Mouse (Mus musculus): ENCODE results near the gene Cd248. TPM values are rescaled to one million over a fixed set of nuclear protein-coding genes. Genes with fewer than 3 reads are reported as not detected.

Gene Cd248
- polyA plus RNA-seq, 1 experiment from 2014 or later, result 26.4 TPM

- 11% methylated on average over 17 of the region's 17 CpGs for WGBS
- Histone ChIP-seq H3K27ac (no peak overlapping the region), H3K9me3 (ENCODE audit: control insufficient read depth, low read length) (no peaks in the 10 kb centered on the region), H3K4me3 (replicated peaks; ENCODE audit: low read length) (no peak overlapping the region), H3K9ac (peak overlapping the region; percentile 10; the same call in 1 of the 2 replicates), H3K36me3 (replicated peaks; ENCODE audit: control insufficient read depth, insufficient read depth) (peaks cover 34% of the 10 kb centered on the region), H3K4me2 (replicated peaks) (no peak overlapping the region; the same call in 1 of the 2 replicates), H3K4me1 (replicated peaks; ENCODE audit: control insufficient read depth, insufficient read depth, low read length) (0 out of 2 replicates have a peak, but pooled peaks cover 8% of the 10 kb centered on the region), H3K27me3 (ENCODE audit: control insufficient read depth, insufficient read depth, low read length) (peaks cover 46% of the 10 kb centered on the region)
- DNase-seq (ENCODE audit: low spot score) (no peak), ATAC-seq (ENCODE audit: low FRiP score) (no peak)
These were observed 16.8 kb upstream of the Cd248 start for GRCm38 (mm10) chr19:5051031-5051430.

GRCm38 (mm10) chr19:5051515-5051914 is 16.4 kb upstream of the Cd248 start:
- WGBS, result 37% methylated on average over 3 of the region's 3 CpGs
- Histone ChIP-seq H3K4me1 (replicated peaks; ENCODE audit: control insufficient read depth, insufficient read depth, low read length) (0 out of 2 replicates have a peak, but pooled peaks cover 8% of the 10 kb centered on the region), H3K9me3 (ENCODE audit: control insufficient read depth, low read length) (no peaks in the 10 kb centered on the region), H3K4me3 (replicated peaks; ENCODE audit: low read length) (no peak overlapping the region), H3K4me2 (replicated peaks) (no peak overlapping the region), H3K9ac (peak overlapping the region; percentile 10; the same call in 1 of the 2 replicates), H3K27me3 (ENCODE audit: control insufficient read depth, insufficient read depth, low read length) (peaks cover 46% of the 10 kb centered on the region), H3K36me3 (replicated peaks; ENCODE audit: control insufficient read depth, insufficient read depth) (peaks cover 30% of the 10 kb centered on the region), H3K27ac (no peak overlapping the region)
- DNase-seq (ENCODE audit: low spot score) (no peak), ATAC-seq (ENCODE audit: low FRiP score) (no peak)

DNA sequence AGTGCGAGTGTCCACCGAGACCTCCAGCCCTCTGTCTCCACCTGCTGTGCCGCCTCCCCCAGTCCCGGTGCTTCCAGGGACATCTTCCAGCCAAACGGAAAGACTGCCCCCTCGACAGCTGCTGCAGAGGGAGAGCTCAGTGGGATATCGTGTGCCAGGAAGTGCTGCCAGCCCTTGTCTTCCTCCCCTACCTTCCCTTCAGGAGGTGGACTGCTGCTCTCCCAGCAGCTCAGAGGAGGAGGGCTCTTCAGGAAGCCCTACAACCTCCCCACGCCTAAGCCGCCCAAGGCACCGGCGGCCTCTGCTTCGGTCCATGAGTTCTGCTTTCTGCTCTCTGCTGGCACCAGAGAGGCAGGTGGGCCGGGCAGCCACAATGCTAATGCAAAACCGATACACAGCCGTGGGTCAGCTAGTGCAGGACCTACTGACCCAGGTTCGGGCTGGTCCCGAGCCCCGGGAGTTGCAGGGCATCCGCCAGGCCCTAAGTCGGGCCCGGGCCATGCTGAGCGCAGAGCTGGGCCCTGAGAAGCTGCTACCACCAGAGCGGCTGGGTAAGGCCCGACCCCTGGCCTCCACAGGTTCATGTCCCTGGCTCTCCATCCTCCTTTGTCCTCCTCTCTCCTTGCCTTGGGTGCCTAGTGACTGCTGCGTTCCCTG is 15.6 kb upstream of the Cd248 start:
- 25% methylated on average over 24 of the region's 25 CpGs for WGBS

GRCm38 (mm10) chr19:5052853-5053252 is 15.0 kb upstream of the Cd248 start:
- ATAC-seq (ENCODE audit: low FRiP score) (no peak), DNase-seq (ENCODE audit: low spot score) (no peak)
- Histone ChIP-seq H3K4me3 (replicated peaks; ENCODE audit: low read length) (no peak overlapping the region), H3K27ac (no peak overlapping the region), H3K4me1 (replicated peaks; ENCODE audit: control insufficient read depth, insufficient read depth, low read length) (0 out of 2 replicates have a peak, but pooled peaks cover 8% of the 10 kb centered on the region), H3K27me3 (ENCODE audit: control insufficient read depth, insufficient read depth, low read length) (peaks cover 46% of the 10 kb centered on the region), H3K4me2 (replicated peaks) (no peak overlapping the region), H3K9ac (no peak overlapping the region), H3K9me3 (ENCODE audit: control insufficient read depth, low read length) (no peaks in the 10 kb centered on the region), H3K36me3 (replicated peaks; ENCODE audit: control insufficient read depth, insufficient read depth) (peaks cover 16% of the 10 kb centered on the region)
- 60% methylated on average over 17 of the region's 17 CpGs for WGBS

More for the DNA sequence above, 15.6 kb upstream of the Cd248 start:
- ATAC-seq (ENCODE audit: low FRiP score) (no peak), DNase-seq (ENCODE audit: low spot score) (no peak)
- Histone ChIP-seq H3K4me1 (replicated peaks; ENCODE audit: control insufficient read depth, insufficient read depth, low read length) (0 out of 2 replicates have a peak, but pooled peaks cover 8% of the 10 kb centered on the region), H3K4me2 (replicated peaks) (no peak overlapping the region), H3K27ac (no peak overlapping the region), H3K27me3 (ENCODE audit: control insufficient read depth, insufficient read depth, low read length) (peaks cover 46% of the 10 kb centered on the region), H3K4me3 (replicated peaks; ENCODE audit: low read length) (no peak overlapping the region), H3K36me3 (replicated peaks; ENCODE audit: control insufficient read depth, insufficient read depth) (peaks cover 22% of the 10 kb centered on the region), H3K9ac (no peak overlapping the region), H3K9me3 (ENCODE audit: control insufficient read depth, low read length) (no peaks in the 10 kb centered on the region)

DNA sequence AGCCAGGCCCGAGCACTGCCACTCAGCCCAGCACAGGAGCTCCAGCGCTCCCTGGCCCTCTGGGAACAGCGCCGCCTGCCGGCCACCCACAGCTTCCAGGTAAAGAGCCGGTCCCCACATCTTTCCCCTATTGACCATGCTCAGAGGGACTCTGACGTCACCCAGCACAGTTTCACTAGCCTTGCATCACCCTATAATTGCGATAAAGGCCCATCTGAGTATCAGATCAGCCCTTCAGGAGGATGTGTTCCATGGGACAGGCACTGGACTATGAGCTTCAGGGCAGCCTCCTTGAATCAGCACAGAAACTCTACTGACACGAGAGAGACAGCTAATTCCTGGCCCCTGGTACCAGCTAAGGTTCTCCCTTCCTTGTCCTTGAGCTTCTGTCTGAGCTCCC is 14.0 kb upstream of the Cd248 start:
- 17% methylated on average over 9 of the region's 9 CpGs for WGBS
- Histone ChIP-seq H3K4me2 (replicated peaks) (no peak overlapping the region), H3K9ac (no peak overlapping the region), H3K27me3 (ENCODE audit: control insufficient read depth, insufficient read depth, low read length) (peaks cover 46% of the 10 kb centered on the region), H3K4me3 (replicated peaks; ENCODE audit: low read length) (no peak overlapping the region), H3K4me1 (replicated peaks; ENCODE audit: control insufficient read depth, insufficient read depth, low read length) (0 out of 2 replicates have a peak, but pooled peaks cover 8% of the 10 kb centered on the region), H3K27ac (no peak overlapping the region), H3K36me3 (replicated peaks; ENCODE audit: control insufficient read depth, insufficient read depth) (peaks cover 7% of the 10 kb centered on the region), H3K9me3 (ENCODE audit: control insufficient read depth, low read length) (no peaks in the 10 kb centered on the region)
- ATAC-seq (ENCODE audit: low FRiP score), result no peak
- peak; percentile 33 for DNase-seq (ENCODE audit: low spot score)

GRCm38 (mm10) chr19:5056251-5056650 is 11.6 kb upstream of the Cd248 start:
- no peak overlapping the region for H3K4me2 ChIP-seq (replicated peaks)
- H3K4me1 ChIP-seq (replicated peaks; ENCODE audit: control insufficient read depth, insufficient read depth, low read length), result 0 out of 2 replicates have a peak, but pooled peaks cover 10% of the 10 kb centered on the region
- H3K27me3 ChIP-seq (ENCODE audit: control insufficient read depth, insufficient read depth, low read length), result peaks cover 28% of the 10 kb centered on the region
- H3K9ac ChIP-seq, result no peak overlapping the region
- no peaks in the 10 kb centered on the region for H3K36me3 ChIP-seq (replicated peaks; ENCODE audit: control insufficient read depth, insufficient read depth)
- ATAC-seq (ENCODE audit: low FRiP score) (peak; percentile 22; the same call in 1 of the 2 replicates), DNase-seq (ENCODE audit: low spot score) (peak; percentile 75)
- WGBS, result 17% methylated on average over 6 of the region's 6 CpGs
- no peak overlapping the region for H3K4me3 ChIP-seq (replicated peaks; ENCODE audit: low read length)
- no peaks in the 10 kb centered on the region for H3K9me3 ChIP-seq (ENCODE audit: control insufficient read depth, low read length)
- H3K27ac ChIP-seq, result no peak overlapping the region

GRCm38 (mm10) chr19:5057876-5058775 is 9.8 kb upstream of the Cd248 start:
- no peak overlapping the region for H3K9ac ChIP-seq
- no peak for DNase-seq (ENCODE audit: low spot score)
- peaks cover 9% of the 10 kb centered on the region for H3K27me3 ChIP-seq (ENCODE audit: control insufficient read depth, insufficient read depth, low read length)
- 0 out of 2 replicates have a peak, but pooled peaks cover 10% of the 10 kb centered on the region for H3K4me1 ChIP-seq (replicated peaks; ENCODE audit: control insufficient read depth, insufficient read depth, low read length)
- no peak overlapping the region for H3K4me2 ChIP-seq (replicated peaks)
- no peaks in the 10 kb centered on the region for H3K9me3 ChIP-seq (ENCODE audit: control insufficient read depth, low read length)
- H3K27ac ChIP-seq, result no peak overlapping the region
- no peak for ATAC-seq (ENCODE audit: low FRiP score)
- WGBS, result 30% methylated on average over 16 of the region's 16 CpGs
- H3K36me3 ChIP-seq (replicated peaks; ENCODE audit: control insufficient read depth, insufficient read depth), result no peaks in the 10 kb centered on the region
- H3K4me3 ChIP-seq (replicated peaks; ENCODE audit: low read length), result no peak overlapping the region

DNA sequence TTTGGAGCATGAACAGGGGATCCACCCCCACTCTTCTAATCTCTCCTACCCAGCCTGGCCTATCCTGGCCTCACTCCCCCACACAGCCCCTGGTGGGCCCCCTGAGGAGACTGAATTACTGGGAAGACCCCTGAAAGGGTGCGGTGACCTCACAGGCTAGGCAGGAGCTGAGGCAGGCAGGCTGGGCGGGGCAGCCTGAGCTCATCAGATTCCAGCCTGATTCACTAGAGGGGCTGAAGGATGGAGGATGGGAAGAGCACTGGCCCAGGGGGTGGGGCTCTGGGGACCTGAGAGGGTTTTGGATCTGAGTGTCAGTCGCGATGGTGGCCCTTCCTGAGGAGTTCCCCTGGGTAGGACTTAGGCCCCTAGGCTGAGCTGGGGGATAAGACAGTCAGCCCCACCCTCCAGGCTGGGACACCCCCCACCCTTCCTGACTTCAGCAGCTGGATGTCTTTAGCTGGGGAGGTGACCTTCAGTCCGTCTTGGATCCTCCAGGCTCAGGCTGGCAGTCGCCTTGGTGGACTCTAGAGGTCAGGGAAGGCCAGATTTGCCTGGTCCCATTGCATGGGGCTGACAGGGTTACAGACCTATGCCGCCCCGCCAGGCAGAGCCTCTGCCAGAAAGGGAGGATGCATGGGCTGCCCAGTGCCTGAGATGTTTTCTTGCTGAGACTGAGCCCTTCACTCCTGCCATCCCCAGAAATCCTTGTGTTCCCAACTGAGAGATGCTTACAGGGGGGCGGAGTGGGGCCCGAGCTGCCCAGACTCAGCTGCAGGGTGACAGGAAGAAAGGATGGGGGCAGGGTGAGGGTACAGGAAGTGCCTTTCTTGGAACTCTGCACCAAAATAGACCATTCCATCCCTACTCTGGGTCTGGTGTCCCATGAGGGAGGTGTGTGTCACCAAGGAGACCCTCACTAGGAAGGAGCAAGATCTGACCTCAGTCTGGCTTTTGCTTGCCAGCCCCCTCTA is 8.8 kb upstream of the Cd248 start:
- DNase-seq (ENCODE audit: low spot score), result no peak
- Histone ChIP-seq H3K9me3 (ENCODE audit: control insufficient read depth, low read length) (no peaks in the 10 kb centered on the region), H3K4me3 (replicated peaks; ENCODE audit: low read length) (no peak overlapping the region), H3K27me3 (ENCODE audit: control insufficient read depth, insufficient read depth, low read length) (no peaks in the 10 kb centered on the region; the same call in 1 of the 2 replicates), H3K9ac (no peak overlapping the region; the same call in 1 of the 2 replicates), H3K4me1 (replicated peaks; ENCODE audit: control insufficient read depth, insufficient read depth, low read length) (0 out of 2 replicates have a peak, but pooled peaks cover 10% of the 10 kb centered on the region), H3K27ac (no peak overlapping the region), H3K36me3 (replicated peaks; ENCODE audit: control insufficient read depth, insufficient read depth) (no peaks in the 10 kb centered on the region), H3K4me2 (replicated peaks) (no peak overlapping the region)
- WGBS, result 14% methylated on average over 10 of the region's 10 CpGs
- ATAC-seq (ENCODE audit: low FRiP score), result no peak

Data from hindbrain, embryonic 14.5 days (tissue).